Mouse (Mus musculus): ENCODE data around the gene Hnf4a. TPM values are rescaled to one million over a fixed set of nuclear protein-coding genes. Genes with fewer than 3 reads are reported as not detected.

The Hnf4a gene
- total and polyA plus RNA-seq, 3 experiments: 0.39 to 1.1 TPM; not detected in 1

- peak; percentile 55; the same call in 1 of the 2 replicates for TF ChIP-seq TBP (IDR thresholded peaks at IDR 0.05; ENCODE audit: low read depth, low read length)
- TF ChIP-seq POLR2A (IDR thresholded peaks at IDR 0.05; ENCODE audit: control insufficient read depth in 1 of 2, insufficient read depth in 1 of 2, low read depth in 1 of 2, low read length in 2 of 2, poor library complexity in 1 of 2): peak; percentile 64 to 88; a peak in 3 of 4 replicates
Observed at GRCm38 (mm10) chr2:163472466-163472851, 34.1 kb upstream of the Hnf4a start, which contains the start of gene Fitm2 (continued).

GRCm38 (mm10) chr2:163480191-163480825 is 26.3 kb upstream of the Hnf4a start:
- Histone ChIP-seq H3K79me2 (ENCODE audit: control insufficient read depth, insufficient read depth, low read length, poor library complexity) (no peaks in the 10 kb centered on the region), H3K27ac (ENCODE audit: control insufficient read depth, low read depth, low read length) (no peak overlapping the region), H3K36me3 (ENCODE audit: control insufficient read depth in 1 of 2, insufficient read depth in 2 of 2, low read length in 2 of 2) (no peaks in the 10 kb centered on the region), H3K9me3 (replicated peaks; ENCODE audit: insufficient read depth, low read length) (no peaks in the 10 kb centered on the region), H3K9ac (ENCODE audit: control insufficient read depth, low read depth, low read length, poor library complexity, severe bottlenecking) (no peak overlapping the region), H3K27me3 (ENCODE audit: control insufficient read depth in 1 of 2, insufficient read depth in 2 of 2, low read length in 2 of 2) (peaks cover 8 to 9% of the 10 kb centered on the region in 2 experiments), H3K4me1 (ENCODE audit: control insufficient read depth in 1 of 2, insufficient read depth in 2 of 2, low read length in 2 of 2) (no peaks in the 10 kb centered on the region), H3K4me3 (ENCODE audit: control insufficient read depth in 1 of 2, insufficient read depth in 1 of 2, low read depth in 2 of 2, low read length in 2 of 2) (no peak overlapping the region)
- TF ChIP-seq ZNF384 (IDR thresholded peaks at IDR 0.05; ENCODE audit: low read depth, low read length) (no peak), JUND (IDR thresholded peaks at IDR 0.05; ENCODE audit: low read depth, low read length) (no peak), UBTF (IDR thresholded peaks at IDR 0.05; ENCODE audit: borderline replicate concordance, insufficient read depth, low read depth, low read length) (no peak), POLR2AphosphoS5 (IDR thresholded peaks at IDR 0.05; ENCODE audit: borderline replicate concordance, low read depth, low read length) (no peak), CTCF (IDR thresholded peaks at IDR 0.05 in 2 of 3, conservative IDR thresholded peaks at IDR 0.05 in 1 of 3; ENCODE audit: control insufficient read depth in 1 of 3, insufficient read depth in 1 of 3, low read depth in 2 of 3, low read length in 3 of 3, poor library complexity in 1 of 3, severe bottlenecking in 1 of 3) (peak in 2 of 3 experiments; percentile 27 to 39; a peak in 3 of 6 replicates), ETS1 (IDR thresholded peaks at IDR 0.05; ENCODE audit: low read depth, low read length) (no peak)
- no peak for DNase-seq (ENCODE audit: low read depth, low spot score)

- no peak overlapping the region for H3K4me3 ChIP-seq (ENCODE audit: control insufficient read depth in 1 of 2, insufficient read depth in 1 of 2, low read depth in 2 of 2, low read length in 2 of 2)
Observed at GRCm38 (mm10) chr2:163481539-163482029, 25.0 kb upstream of the Hnf4a start.

More at GRCm38 (mm10) chr2:163481539-163482029, 25.0 kb upstream of the Hnf4a start:
- DNase-seq (ENCODE audit: low read depth, low spot score): no peak
- no peak overlapping the region for H3K9ac ChIP-seq (ENCODE audit: control insufficient read depth, low read depth, low read length, poor library complexity, severe bottlenecking)
- no peak overlapping the region for H3K27ac ChIP-seq (ENCODE audit: control insufficient read depth, low read depth, low read length)
- no peaks in the 10 kb centered on the region for H3K79me2 ChIP-seq (ENCODE audit: control insufficient read depth, insufficient read depth, low read length, poor library complexity)
- no peaks in the 10 kb centered on the region for H3K4me1 ChIP-seq (ENCODE audit: control insufficient read depth in 1 of 2, insufficient read depth in 2 of 2, low read length in 2 of 2)
- peaks cover 10 to 11% of the 10 kb centered on the region in 2 experiments for H3K27me3 ChIP-seq (ENCODE audit: control insufficient read depth in 1 of 2, insufficient read depth in 2 of 2, low read length in 2 of 2)
- TF ChIP-seq MAZ (IDR thresholded peaks at IDR 0.05; ENCODE audit: low read depth, low read length): no peak
- TF ChIP-seq CTCF (IDR thresholded peaks at IDR 0.05 in 2 of 3, conservative IDR thresholded peaks at IDR 0.05 in 1 of 3; ENCODE audit: control insufficient read depth in 1 of 3, insufficient read depth in 1 of 3, low read depth in 2 of 3, low read length in 3 of 3, poor library complexity in 1 of 3, severe bottlenecking in 1 of 3): no peak
- no peak for TF ChIP-seq EP300 (IDR thresholded peaks at IDR 0.05; ENCODE audit: low read depth in 1 of 2, low read length in 2 of 2)
- TF ChIP-seq SMC3 (IDR thresholded peaks at IDR 0.05; ENCODE audit: low read depth, low read length): no peak
- TF ChIP-seq TAL1 (IDR thresholded peaks at IDR 0.05; ENCODE audit: low read length): no peak
- TF ChIP-seq RCOR1 (IDR thresholded peaks at IDR 0.05; ENCODE audit: low read depth, low read length): no peak
- no peak for TF ChIP-seq MYB (IDR thresholded peaks at IDR 0.05; ENCODE audit: low read depth, low read length)
- TF ChIP-seq CHD2 (IDR thresholded peaks at IDR 0.05; ENCODE audit: low read length): no peak
- no peak for TF ChIP-seq NELFE (IDR thresholded peaks at IDR 0.05; ENCODE audit: low read depth, low read length)
- TF ChIP-seq MEF2A (IDR thresholded peaks at IDR 0.05; ENCODE audit: extremely low read depth, insufficient replicate concordance, low read depth, low read length, poor library complexity, severe bottlenecking): no peak
- no peak for TF ChIP-seq POLR2A (IDR thresholded peaks at IDR 0.05; ENCODE audit: control insufficient read depth in 1 of 2, insufficient read depth in 1 of 2, low read depth in 1 of 2, low read length in 2 of 2, poor library complexity in 1 of 2)
- TF ChIP-seq TCF12 (IDR thresholded peaks at IDR 0.05; ENCODE audit: low read depth, low read length): no peak
- no peak for TF ChIP-seq NRF1 (IDR thresholded peaks at IDR 0.05; ENCODE audit: insufficient read depth, low read depth, low read length, poor library complexity, severe bottlenecking)
- TF ChIP-seq CHD1 (IDR thresholded peaks at IDR 0.05; ENCODE audit: low read depth, low read length): no peak
- no peaks in the 10 kb centered on the region for H3K36me3 ChIP-seq (ENCODE audit: control insufficient read depth in 1 of 2, insufficient read depth in 2 of 2, low read length in 2 of 2)
- H3K9me3 ChIP-seq (replicated peaks; ENCODE audit: insufficient read depth, low read length): no peaks in the 10 kb centered on the region

Measured in MEL (cell line).